Mouse (Mus musculus) heart, postnatal 14 days (tissue): ENCODE data around the gene Prkcg. TPM values are rescaled to one million over a fixed set of nuclear protein-coding genes. Genes with fewer than 3 reads are reported as not detected.
"Not testable (repeated sequence)": the region's sequence is repeated elsewhere in the genome, so short reads cannot be mapped to it uniquely, and the experiment has no call there.

Source experiments
- DNase-seq, 2 experiments: peaks; one replicate each; pipeline ENCODE4 v3.0.0; 2021 to 2022
- intact Hi-C: fragments of 180-260 bp; cut with DNase I; formaldehyde crosslinking; loops from one replicate; pipeline ENCODE4 v1.15.1; 2025
- total RNA-seq, 2 experiments: library from RNA; stranded (reverse); gene quantifications; 2 replicates each; pipeline ENCODE4 v1.2.3; 2021

The Prkcg gene
- total RNA-seq, 2 experiments from 2014 or later, result 3.2 to 3.5 TPM

GRCm38 (mm10) chr7:3287186-3287585 is 1.8 kb upstream of the Prkcg start:
- no peak for DNase-seq
- intact Hi-C loops, result no loop called here

GRCm38 (mm10) chr7:3290257-3291033 is 1.5 kb downstream of the Prkcg start:
- DNase-seq, result peak; percentile 97 to 99
- intact Hi-C loops, result no loop called here

- DNase-seq, result no peak
- intact Hi-C loops, result no loop called here
These were observed 2.2 kb downstream of the Prkcg start for GRCm38 (mm10) chr7:3291197-3291596.

- no peak for DNase-seq
- intact Hi-C loops, result no loop called here
These were observed 2.8 kb downstream of the Prkcg start for GRCm38 (mm10) chr7:3291764-3292163.

- DNase-seq, intact Hi-C loops: not testable (repeated sequence)
These were observed 3.3 kb downstream of the Prkcg start for GRCm38 (mm10) chr7:3292271-3292670.

GRCm38 (mm10) chr7:3292791-3293190 is 3.8 kb downstream of the Prkcg start:
- intact Hi-C loops, result no loop called here
- DNase-seq, result peak; percentile 95

GRCm38 (mm10) chr7:3294794-3295193 is 5.8 kb downstream of the Prkcg start:
- DNase-seq, result no peak
- intact Hi-C loops, result no loop called here

GRCm38 (mm10) chr7:3295321-3296110 is 6.5 kb downstream of the Prkcg start:
- no peak for DNase-seq
- intact Hi-C loops, result no loop called here

- intact Hi-C loops, result no loop called here
- no peak for DNase-seq
These were observed 7.7 kb downstream of the Prkcg start for GRCm38 (mm10) chr7:3296711-3297110.

- intact Hi-C loops, result loop anchor here (5.0 kb wide), 1 partner anchor 33 kb away; no protein-coding TSS in a partner anchor
These were observed 11.1 kb downstream of the Prkcg start for GRCm38 (mm10) chr7:3299941-3300617.

GRCm38 (mm10) chr7:3300891-3301627 is 12.1 kb downstream of the Prkcg start:
- intact Hi-C loops, result loop anchor here (5.0 kb wide), 1 partner anchor 34 kb away; no protein-coding TSS in a partner anchor

More at GRCm38 (mm10) chr7:3299941-3300617, 11.1 kb downstream of the Prkcg start:
- no peak for DNase-seq

GRCm38 (mm10) chr7:3301628-3302555 is 12.9 kb downstream of the Prkcg start:
- DNase-seq, result peak; percentile 52 to 68
- intact Hi-C loops, result loop anchor here (1.0 to 5.0 kb wide), 2 partner anchors 35 to 80 kb away; no protein-coding TSS in a partner anchor

More at GRCm38 (mm10) chr7:3300891-3301627, 12.1 kb downstream of the Prkcg start:
- no peak for DNase-seq

- DNase-seq, result no peak
- intact Hi-C loops, result loop anchor here (1.0 to 5.0 kb wide), 2 partner anchors 35 to 80 kb away; no protein-coding TSS in a partner anchor
These were observed 13.7 kb downstream of the Prkcg start for GRCm38 (mm10) chr7:3302556-3303275.

GRCm38 (mm10) chr7:3303276-3303781 is 14.3 kb downstream of the Prkcg start:
- DNase-seq, result no peak

GRCm38 (mm10) chr7:3303789-3304188 is 14.8 kb downstream of the Prkcg start:
- intact Hi-C loops, result loop anchor here (5.0 kb wide), 1 partner anchor 36 kb away; no protein-coding TSS in a partner anchor
- no peak for DNase-seq

More at GRCm38 (mm10) chr7:3303276-3303781, 14.3 kb downstream of the Prkcg start:
- intact Hi-C loops, result loop anchor here (5.0 kb wide), 1 partner anchor 36 kb away; no protein-coding TSS in a partner anchor

- no peak for DNase-seq
- intact Hi-C loops, result loop anchor here (5.0 kb wide), 1 partner anchor 37 kb away; no protein-coding TSS in a partner anchor
These were observed 15.3 kb downstream of the Prkcg start for GRCm38 (mm10) chr7:3304298-3304697.

- intact Hi-C loops, result no loop called here
- no peak for DNase-seq
These were observed 17.4 kb downstream of the Prkcg start for GRCm38 (mm10) chr7:3306400-3306799.

GRCm38 (mm10) chr7:3308646-3309045 is 19.7 kb downstream of the Prkcg start:
- no peak for DNase-seq
- intact Hi-C loops, result no loop called here
